ENCODE assay signal across 9 mouse cellular contexts in the genomic region with DNA sequence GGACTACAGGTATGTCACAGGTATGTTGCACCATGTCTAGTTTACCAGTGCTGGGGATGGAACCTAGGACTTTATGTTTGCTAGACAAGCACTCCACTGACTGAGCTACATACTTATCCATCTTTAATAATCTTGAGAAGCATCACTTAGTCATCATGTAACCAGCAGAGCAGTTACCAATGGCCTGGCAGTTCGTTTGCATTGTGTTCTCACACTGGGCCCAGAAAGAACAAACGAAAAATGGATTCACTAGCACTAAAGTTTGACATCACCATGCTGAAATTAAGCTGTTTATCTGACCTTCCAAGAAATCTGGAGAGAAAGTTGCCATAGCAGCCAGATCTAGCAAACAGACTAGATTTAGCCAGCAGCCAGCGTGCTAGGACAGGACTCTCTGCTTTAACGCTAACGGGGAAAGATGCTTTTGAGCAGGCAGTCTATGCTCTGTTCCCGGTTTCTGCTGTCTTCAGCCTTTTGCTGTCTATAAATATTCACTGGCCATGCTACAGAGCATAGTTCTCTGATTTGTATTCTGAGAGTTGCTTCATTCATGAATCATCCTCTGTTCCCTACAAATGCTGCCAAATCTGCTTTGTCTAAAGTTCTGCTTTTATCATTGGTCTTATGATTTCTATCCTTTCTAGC.
DNase-seq lines count a peak whose midpoint lies in the region; ATAC-seq and TF ChIP-seq lines count a peak whose summit lies in the region.
"Had no signal": no experiment of that assay in that cellular context is flagged by ENCODE, and none has a peak within 500 bp of the region (broad histone marks: within the 10 kb centered on the region; RNA-seq: fewer than 3 reads in every experiment).

No protein-coding gene starts in this region.

- H3K4me1 ChIP-seq in heart, embryonic 11.5 days (ENCODE audit: control insufficient read depth, insufficient read depth, low read length): no peaks in the 10 kb centered on the region
- peaks cover 31% of the 10 kb centered on the region for H3K4me1 ChIP-seq in bone marrow macrophage, adult 2 months (ENCODE audit: control insufficient read depth, insufficient read depth, low read length)
- no peaks in the 10 kb centered on the region for H3K4me1 ChIP-seq in lung, embryonic 14.5 days (ENCODE audit: insufficient read depth)
- H3K4me1 ChIP-seq: neural tube, embryonic 12.5 days had no signal

- no peak overlapping the region for H3K9ac ChIP-seq in heart, embryonic 11.5 days (ENCODE audit: low read depth, low read length)
- H3K9ac ChIP-seq in lung, embryonic 14.5 days: no peak overlapping the region
- H3K9ac ChIP-seq: neural tube, embryonic 12.5 days had no signal

- no peaks in the 10 kb centered on the region for H3K27me3 ChIP-seq in heart, embryonic 11.5 days (ENCODE audit: control insufficient read depth, insufficient read depth, low read length)
- no peaks in the 10 kb centered on the region for H3K27me3 ChIP-seq in lung, embryonic 14.5 days (ENCODE audit: insufficient read depth, low read length)
- H3K27me3 ChIP-seq: neural tube, embryonic 12.5 days had no signal

- TF ChIP-seq POLR2A in bone marrow macrophage, adult 2 months (IDR thresholded peaks at IDR 0.05; ENCODE audit: borderline replicate concordance, low read depth, low read length): no peak

- no peaks in the 10 kb centered on the region for H3K9me3 ChIP-seq in heart, embryonic 11.5 days (replicated peaks; ENCODE audit: control insufficient read depth, low read length)
- H3K9me3 ChIP-seq in lung, embryonic 14.5 days (ENCODE audit: low read depth, low read length): no peaks in the 10 kb centered on the region
- H3K9me3 ChIP-seq: neural tube, embryonic 12.5 days had no signal

- H3K27ac ChIP-seq in heart, embryonic 11.5 days (ENCODE audit: low read depth, low read length): no peak overlapping the region
- peak overlapping the region; percentile 78 for H3K27ac ChIP-seq in bone marrow macrophage, adult 2 months (ENCODE audit: insufficient read depth, low read depth, low read length)
- no peak overlapping the region for H3K27ac ChIP-seq in lung, embryonic 14.5 days (ENCODE audit: low read depth)
- H3K27ac ChIP-seq: neural tube, embryonic 12.5 days had no signal

- no peak overlapping the region for H3K4me2 ChIP-seq in heart, embryonic 11.5 days
- no peak overlapping the region for H3K4me2 ChIP-seq in lung, embryonic 14.5 days
- H3K4me2 ChIP-seq: neural tube, embryonic 12.5 days had no signal

- ATAC-seq in heart, embryonic 11.5 days (replicated peaks; ENCODE audit: insufficient number of reproducible peaks, low FRiP score, low TSS enrichment): no peak
- no peak; the same call in 1 of the 2 replicates for ATAC-seq in lung, embryonic 14.5 days (ENCODE audit: insufficient read depth)
- no peak for ATAC-seq in cerebellum, adult (ENCODE audit: insufficient number of reproducible peaks, low FRiP score, low TSS enrichment)

- 78% methylated on average over 6 of the region's 6 CpGs for WGBS in heart, embryonic 11.5 days (ENCODE audit: insufficient replicate concordance)
- 59% methylated on average over 6 of the region's 6 CpGs for WGBS in lung, embryonic 14.5 days

- H3K36me3 ChIP-seq in heart, embryonic 11.5 days (ENCODE audit: control insufficient read depth, insufficient read depth, low read length): no peaks in the 10 kb centered on the region
- H3K36me3 ChIP-seq in lung, embryonic 14.5 days (ENCODE audit: insufficient read depth): no peaks in the 10 kb centered on the region
- H3K36me3 ChIP-seq: neural tube, embryonic 12.5 days had no signal

- intact Hi-C loops in heart, postnatal 10 days (cut with DNase I): no loop called here

- DNase-seq in heart, postnatal 10 days: peak; percentile 19 to 30
- DNase-seq in 416B (ENCODE audit: low read depth): peak; percentile 26
- DNase-seq in lung, embryonic 14.5 days: peak; percentile 32
- no peak for DNase-seq in spleen, adult 18-20 months
- no peak for DNase-seq in retina, embryonic 14.5 days (ENCODE audit: low spot score)

- H3K4me3 ChIP-seq in heart, embryonic 11.5 days (ENCODE audit: low read depth, low read length): no peak overlapping the region
- no peak overlapping the region for H3K4me3 ChIP-seq in bone marrow macrophage, adult 2 months (ENCODE audit: insufficient read depth, low read length)
- H3K4me3 ChIP-seq in lung, embryonic 14.5 days (ENCODE audit: low read depth, low read length): no peak overlapping the region
- H3K4me3 ChIP-seq: neural tube, embryonic 12.5 days had no signal

- TF ChIP-seq CTCF in bone marrow macrophage, adult 2 months (IDR thresholded peaks at IDR 0.05; ENCODE audit: low read depth, low read length): no peak
- no peak for TF ChIP-seq CTCF in lung, embryonic 14.5 days (IDR thresholded peaks at IDR 0.05; ENCODE audit: low read depth)

Comparison
In these comparisons a context has a peak if more than half of its experiments do, and no peak if none do; other contexts are left out.
1. DNase-seq: peak in heart, postnatal 10 days (2 of 2), 416B (single experiment) and lung, embryonic 14.5 days (single experiment); none in spleen, adult 18-20 months (0 of 2) and retina, embryonic 14.5 days (single experiment).